Mouse (Mus musculus) liver, embryonic 13.5 days (tissue): ENCODE measurements around the gene Plk3. TPM values are rescaled to one million over a fixed set of nuclear protein-coding genes. Genes with fewer than 3 reads are reported as not detected.

ENCODE experiments used
- ATAC-seq: fragments of 200-750 bp; cut with Nextera tagmentation; 2 replicates; pipeline ENCODE4 v1.8.0; 2017; ENCODE audit warnings: low read depth, mild to moderate bottlenecking, moderate number of reproducible peaks, moderate library complexity
- DNase-seq: peaks from one replicate; pipeline ENCODE4 v3.0.0; 2022
- H3K27ac ChIP-seq: fragments of 300-500 bp; sonication (generic); 2 replicates; pipeline ENCODE4 v1.5.1; 2015; ENCODE audit warnings: moderate library complexity, mild to moderate bottlenecking, inconsistent platforms
- H3K27me3 ChIP-seq: fragments of 300-500 bp; sonication (generic); 2 replicates; pipeline ENCODE4 v1.6.1; 2015; ENCODE audit warnings: mild to moderate bottlenecking, inconsistent platforms
- H3K36me3 ChIP-seq: fragments of 300-500 bp; sonication (generic); 2 replicates; pipeline ENCODE4 v1.6.1; 2015; ENCODE audit warnings: mild to moderate bottlenecking, inconsistent platforms
- H3K4me1 ChIP-seq: fragments of 300-500 bp; sonication (generic); replicated peaks from 2 replicates; pipeline ENCODE4 v1.6.1; 2015; ENCODE audit warnings: inconsistent platforms
- H3K4me2 ChIP-seq: fragments of 300-500 bp; sonication (generic); 2 replicates; pipeline ENCODE4 v1.6.1; 2015; ENCODE audit warnings: inconsistent platforms, mild to moderate bottlenecking, moderate library complexity
- H3K4me3 ChIP-seq: fragments of 300-500 bp; sonication (generic); replicated peaks from 2 replicates; pipeline ENCODE4 v1.5.1; 2015; ENCODE audit warnings: mild to moderate bottlenecking, inconsistent platforms
- H3K9ac ChIP-seq: fragments of 300-500 bp; sonication (generic); 2 replicates; pipeline ENCODE4 v1.6.1; 2015; ENCODE audit warnings: mild to moderate bottlenecking, inconsistent platforms
- H3K9me3 ChIP-seq: fragments of 300-500 bp; sonication (generic); replicated peaks from 2 replicates; pipeline ENCODE4 v1.6.1; 2016; ENCODE audit warnings: inconsistent platforms
- WGBS: fragments of 180-500 bp; shearing (Covaris S2); methylation state at CpG from one replicate; pipeline ENCODE4 v1.1.7; 2015; ENCODE audit not compliant: insufficient replicate concordance; 5-methylcytosine and 5-hydroxymethylcytosine counted together
- polyA plus RNA-seq: library from polyadenylated mRNA; unstranded; fragments of >200 nt; fragmentation: Nextera tagmentation; extraction: Ambion mirVana; gene quantifications from 2 replicates; pipeline ENCODE4 v1.2.1, GENCODE M21; 2015

Gene Plk3
- polyA plus RNA-seq, 1 experiment from 2014 or later, result 1.3 TPM

DNA sequence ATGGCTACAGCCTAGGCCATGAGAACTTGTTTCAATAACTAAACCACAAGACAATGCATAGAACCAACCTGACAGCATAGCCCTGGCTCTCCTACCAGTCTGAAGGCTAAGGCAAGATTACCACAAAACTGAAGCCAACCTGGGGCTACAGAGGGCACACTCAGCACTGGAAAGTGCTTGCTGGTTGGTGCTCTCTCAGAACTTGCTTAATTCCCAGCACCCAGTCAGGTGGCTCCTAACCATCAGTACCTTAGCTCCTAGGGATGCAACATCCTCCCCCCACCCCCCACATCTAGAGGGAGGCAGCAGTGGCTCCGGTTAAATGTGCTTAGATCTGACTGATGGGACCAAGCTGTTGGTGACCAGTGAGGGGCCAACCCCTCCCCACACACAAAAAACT, 17.7 kb upstream of the Plk3 start:
- Histone ChIP-seq H3K27me3 (no peaks in the 10 kb centered on the region), H3K4me2 (no peak overlapping the region), H3K4me1 (peaks cover 33% of the 10 kb centered on the region), H3K9me3 (no peaks in the 10 kb centered on the region), H3K36me3 (peaks cover 64% of the 10 kb centered on the region), H3K27ac (peak overlapping the region; percentile 50), H3K4me3 (no peak overlapping the region), H3K9ac (no peak overlapping the region)
- no peak for ATAC-seq
- 60% methylated on average over 1 of the region's 1 CpGs for WGBS
- DNase-seq, result no peak

DNA sequence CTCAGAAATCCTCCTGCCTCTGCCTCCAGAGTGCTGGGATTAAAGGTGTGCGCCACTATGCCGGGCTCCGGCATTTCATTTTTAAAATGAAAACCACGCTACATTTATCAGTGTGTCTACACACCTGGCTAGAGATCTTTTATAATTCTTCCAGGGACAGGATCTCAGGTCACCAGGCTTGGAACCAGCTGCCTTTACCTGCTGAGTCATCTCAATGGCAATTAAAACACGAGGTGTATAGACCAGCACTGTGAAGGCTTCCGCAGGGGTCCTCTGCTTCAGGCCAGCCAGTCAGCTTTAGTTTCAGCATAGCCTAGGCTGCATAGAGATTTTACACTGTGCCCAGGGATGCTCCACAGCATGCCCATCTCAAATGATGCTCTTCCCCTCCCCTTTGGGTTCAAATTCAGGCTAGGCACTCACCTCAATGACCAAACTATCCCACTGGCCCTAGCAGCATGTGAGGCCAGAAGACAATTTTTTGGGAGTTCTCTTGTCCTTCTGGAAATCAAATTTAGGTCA, 16.5 kb upstream of the Plk3 start:
- H3K27ac ChIP-seq, result peak overlapping the region; percentile 40
- WGBS, result 76% methylated on average over 6 of the region's 6 CpGs
- no peaks in the 10 kb centered on the region for H3K9me3 ChIP-seq
- ATAC-seq (peak; percentile 35), DNase-seq (no peak)
- no peak overlapping the region for H3K4me2 ChIP-seq
- no peak overlapping the region; the same call in 1 of the 2 replicates for H3K9ac ChIP-seq
- H3K4me1 ChIP-seq, result peaks cover 35% of the 10 kb centered on the region
- peaks cover 63% of the 10 kb centered on the region for H3K36me3 ChIP-seq
- no peaks in the 10 kb centered on the region for H3K27me3 ChIP-seq
- H3K4me3 ChIP-seq, result no peak overlapping the region

DNA sequence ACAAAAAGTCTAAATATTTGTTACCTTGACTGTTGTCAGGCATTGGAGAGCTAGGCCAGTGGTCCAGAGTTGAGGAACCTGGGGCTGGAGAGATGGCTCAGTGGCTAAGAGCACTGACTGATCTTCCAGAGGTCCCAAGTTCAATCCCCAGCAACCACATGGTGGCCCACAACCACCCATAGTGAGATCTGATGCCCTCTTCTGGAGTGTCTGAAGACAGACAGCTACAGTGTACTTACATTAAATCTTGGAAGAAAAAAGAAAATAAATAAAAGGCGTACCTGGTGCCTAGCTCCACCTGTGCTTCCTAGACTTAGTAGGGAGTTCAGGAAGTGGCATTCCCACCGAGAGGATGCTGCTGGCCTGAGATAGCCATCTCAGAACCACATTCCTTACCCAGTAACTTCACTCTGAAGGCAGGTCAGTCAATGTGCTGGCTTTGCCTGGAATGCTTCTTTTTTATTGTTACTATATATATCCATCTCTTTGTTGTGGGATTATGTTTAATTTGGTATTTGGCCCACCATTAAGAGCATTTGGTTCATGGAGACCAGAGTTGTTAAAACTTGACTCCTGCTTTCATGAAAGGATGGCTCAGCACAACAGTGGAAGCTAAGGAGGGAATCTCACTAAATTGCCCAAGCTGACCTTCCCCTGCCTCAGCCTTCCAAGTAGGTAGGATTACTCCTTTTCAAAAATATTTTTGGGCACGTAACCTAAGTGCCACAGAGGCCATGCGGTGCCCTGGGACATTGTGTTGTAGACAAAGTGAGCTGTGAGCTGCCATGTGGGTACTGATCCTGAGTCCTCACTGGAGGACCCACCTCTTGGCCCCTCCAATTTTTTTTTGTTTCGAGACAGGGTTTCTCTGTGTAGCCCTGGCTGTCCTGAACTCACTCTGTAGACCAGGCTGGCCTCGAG, 15.8 kb upstream of the Plk3 start:
- DNase-seq (no peak), ATAC-seq (0 out of 2 replicates have a peak, but pooled peaks have one; percentile 9)
- no peaks in the 10 kb centered on the region for H3K27me3 ChIP-seq
- WGBS, result 53% methylated on average over 6 of the region's 6 CpGs
- H3K36me3 ChIP-seq, result peaks cover 55% of the 10 kb centered on the region
- H3K27ac ChIP-seq, result no peak overlapping the region
- no peaks in the 10 kb centered on the region for H3K9me3 ChIP-seq
- H3K4me3 ChIP-seq, result no peak overlapping the region
- no peak overlapping the region for H3K9ac ChIP-seq
- H3K4me2 ChIP-seq, result no peak overlapping the region
- peaks cover 28% of the 10 kb centered on the region for H3K4me1 ChIP-seq

DNA sequence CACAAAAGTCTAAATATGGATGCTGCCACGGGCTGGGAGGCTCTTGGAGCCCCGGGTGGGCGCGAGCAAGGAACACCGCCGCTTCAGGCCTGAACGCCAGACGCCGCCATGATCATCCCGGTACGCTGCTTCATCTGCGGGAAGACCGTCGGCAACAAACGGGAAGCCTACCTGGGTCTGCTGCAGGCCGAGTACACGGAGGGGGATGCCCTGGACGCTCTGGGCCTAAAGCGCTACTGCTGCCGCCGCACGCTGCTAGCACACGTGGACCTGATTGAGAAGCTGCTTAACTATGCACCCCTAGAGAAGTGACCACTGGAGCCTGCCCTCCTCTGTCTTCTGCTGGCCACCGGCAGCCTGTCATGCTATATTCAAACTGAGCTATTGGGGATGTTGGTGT, 15.1 kb upstream of the Plk3 start:
- WGBS, result 70% methylated on average over 24 of the region's 24 CpGs
- H3K4me3 ChIP-seq, result no peak overlapping the region
- no peaks in the 10 kb centered on the region for H3K9me3 ChIP-seq
- H3K27me3 ChIP-seq, result 0 out of 2 replicates have a peak, but pooled peaks cover 4% of the 10 kb centered on the region
- H3K9ac ChIP-seq, result no peak overlapping the region
- peaks cover 21% of the 10 kb centered on the region for H3K4me1 ChIP-seq
- ATAC-seq (no peak), DNase-seq (no peak)
- H3K4me2 ChIP-seq, result no peak overlapping the region
- H3K27ac ChIP-seq, result no peak overlapping the region
- peaks cover 48% of the 10 kb centered on the region for H3K36me3 ChIP-seq

DNA sequence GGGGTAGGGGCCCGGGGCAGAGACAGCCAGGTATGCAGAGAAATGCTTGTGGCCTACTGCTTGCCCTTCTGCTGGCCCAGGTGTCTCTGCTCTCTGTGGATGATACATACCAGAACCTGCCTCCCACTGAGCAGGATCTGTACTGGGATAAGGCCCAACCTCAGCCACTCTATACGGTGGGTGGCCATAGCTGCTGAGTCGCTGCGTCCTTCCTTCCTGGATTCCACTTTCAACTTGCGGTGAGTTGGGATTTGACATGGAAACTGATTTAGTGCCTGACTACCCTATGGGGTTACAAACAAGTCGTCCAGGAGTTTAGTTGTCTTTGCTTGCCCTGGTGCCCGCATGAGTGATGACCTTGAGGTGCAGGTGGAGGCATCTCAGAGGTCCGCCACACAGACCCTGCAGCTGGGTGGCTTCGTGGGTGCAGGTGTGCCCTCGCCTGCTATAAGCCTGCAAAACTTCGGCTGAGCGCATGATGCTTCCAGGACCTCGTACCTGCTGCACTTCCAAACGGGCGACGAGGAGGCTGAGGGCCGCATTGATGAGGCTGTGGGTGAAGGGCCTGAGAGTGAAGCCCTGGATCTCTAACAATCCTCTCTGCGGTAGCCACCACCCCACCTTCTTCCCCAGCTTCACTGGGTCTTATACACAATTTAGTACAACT, 14.4 kb upstream of the Plk3 start:
- Histone ChIP-seq H3K4me2 (no peak overlapping the region), H3K36me3 (peaks cover 42% of the 10 kb centered on the region), H3K9me3 (no peaks in the 10 kb centered on the region), H3K9ac (no peak overlapping the region), H3K4me1 (peaks cover 15% of the 10 kb centered on the region), H3K4me3 (no peak overlapping the region), H3K27ac (no peak overlapping the region), H3K27me3 (0 out of 2 replicates have a peak, but pooled peaks cover 4% of the 10 kb centered on the region)
- 78% methylated on average over 18 of the region's 18 CpGs for WGBS
- DNase-seq (no peak), ATAC-seq (no peak)

DNA sequence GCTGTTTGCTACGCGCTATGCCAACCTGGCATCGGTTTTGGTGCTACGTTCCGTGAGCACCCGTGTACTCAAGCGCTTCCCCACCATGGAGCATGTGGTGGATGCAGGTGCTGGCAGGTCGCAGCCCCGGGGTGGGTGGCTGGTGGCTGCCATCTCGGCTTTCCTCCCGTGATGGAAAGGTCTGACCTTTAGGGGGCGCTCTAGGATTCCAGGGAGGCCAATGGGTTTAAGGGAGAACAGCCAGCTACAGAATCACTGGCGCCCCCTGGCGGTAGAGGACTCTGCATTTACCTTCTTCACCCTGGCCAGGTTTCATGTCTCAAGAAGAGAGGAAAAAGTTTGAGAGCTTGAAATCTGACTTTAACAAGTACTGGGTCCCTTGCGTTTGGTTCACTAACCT, 12.4 kb upstream of the Plk3 start:
- no peak overlapping the region for H3K4me3 ChIP-seq
- no peak overlapping the region for H3K27ac ChIP-seq
- WGBS, result 35% methylated on average over 15 of the region's 15 CpGs
- H3K4me1 ChIP-seq, result 0 out of 2 replicates have a peak, but pooled peaks cover 3% of the 10 kb centered on the region
- peaks cover 23% of the 10 kb centered on the region for H3K36me3 ChIP-seq
- ATAC-seq (peak; percentile 25; the same call in 1 of the 2 replicates), DNase-seq (peak; percentile 83)
- no peaks in the 10 kb centered on the region for H3K9me3 ChIP-seq
- no peak overlapping the region for H3K9ac ChIP-seq
- H3K27me3 ChIP-seq, result peaks cover 16% of the 10 kb centered on the region
- H3K4me2 ChIP-seq, result no peak overlapping the region

DNA sequence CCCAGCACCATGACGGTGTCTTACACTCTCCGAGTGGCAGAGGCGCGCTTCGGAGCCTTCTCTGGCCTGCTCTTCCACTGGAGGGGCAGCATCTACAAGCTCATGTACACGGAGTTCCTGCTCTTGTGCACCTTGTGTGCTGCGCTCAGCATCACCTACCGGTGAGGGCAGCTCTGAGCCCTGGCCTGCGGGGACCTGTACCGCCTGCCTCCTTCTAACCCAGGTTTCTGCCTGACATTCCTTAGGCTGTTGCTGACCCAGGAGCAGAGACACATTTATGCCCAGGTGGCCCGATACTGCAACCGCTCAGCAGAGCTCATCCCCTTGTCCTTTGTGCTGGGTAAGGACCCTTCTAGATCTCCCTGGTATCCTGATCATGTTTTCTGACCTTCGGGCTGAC, 11.5 kb upstream of the Plk3 start:
- H3K4me2 ChIP-seq, result no peak overlapping the region
- no peak overlapping the region for H3K9ac ChIP-seq
- peaks cover 16% of the 10 kb centered on the region for H3K27me3 ChIP-seq
- H3K4me1 ChIP-seq, result 0 out of 2 replicates have a peak, but pooled peaks cover 3% of the 10 kb centered on the region
- 83% methylated on average over 13 of the region's 13 CpGs for WGBS
- no peaks in the 10 kb centered on the region for H3K9me3 ChIP-seq
- H3K36me3 ChIP-seq, result peaks cover 13% of the 10 kb centered on the region
- H3K4me3 ChIP-seq, result no peak overlapping the region
- DNase-seq (no peak), ATAC-seq (no peak)
- no peak overlapping the region for H3K27ac ChIP-seq

DNA sequence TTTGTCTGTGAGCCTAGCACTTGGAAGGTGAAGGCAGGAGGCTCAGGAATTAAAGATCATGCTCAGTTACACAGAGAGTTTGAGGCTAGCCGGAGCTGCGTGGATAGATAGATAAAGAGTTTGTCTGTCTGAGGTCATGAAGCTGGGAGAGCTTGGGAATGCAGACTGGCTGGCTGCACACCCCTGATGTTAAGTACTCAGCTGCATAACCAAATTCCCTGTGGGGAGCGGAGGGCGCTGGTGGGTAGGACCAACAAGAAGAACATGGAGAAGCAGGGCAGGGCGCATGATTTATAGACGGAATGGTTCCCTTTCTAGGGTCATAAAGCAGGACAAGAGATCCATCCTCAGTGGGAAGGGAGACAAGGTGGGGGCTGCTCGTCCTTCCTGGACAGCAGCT, 9.3 kb upstream of the Plk3 start:
- ATAC-seq, result no peak
- Histone ChIP-seq H3K36me3 (no peaks in the 10 kb centered on the region), H3K9me3 (no peaks in the 10 kb centered on the region), H3K4me3 (no peak overlapping the region), H3K27me3 (peaks cover 16% of the 10 kb centered on the region), H3K9ac (no peak overlapping the region), H3K4me2 (no peak overlapping the region), H3K4me1 (peaks cover 17% of the 10 kb centered on the region), H3K27ac (no peak overlapping the region)
- DNase-seq, result no peak
- WGBS, result 56% methylated on average over 7 of the region's 7 CpGs

DNA sequence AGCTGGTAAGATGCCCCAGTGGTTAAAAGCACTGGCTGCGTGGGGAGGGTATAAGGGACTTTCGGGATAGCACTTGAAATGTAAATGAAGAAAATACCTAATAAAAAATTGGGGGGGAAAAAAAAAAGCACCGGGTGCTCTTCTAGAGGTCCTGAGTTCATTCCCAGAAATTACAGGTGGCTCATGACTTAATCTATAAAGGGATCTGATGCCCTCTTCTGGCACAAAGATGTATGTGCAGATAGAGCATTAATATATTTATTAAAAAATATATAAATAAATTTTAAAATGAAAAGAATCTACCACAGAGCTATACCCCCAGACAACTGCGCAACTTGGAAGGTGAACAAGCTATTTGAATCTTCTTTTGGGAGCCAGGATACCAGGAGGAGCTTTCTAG, 6.8 kb upstream of the Plk3 start:
- no peaks in the 10 kb centered on the region for H3K36me3 ChIP-seq
- peaks cover 27% of the 10 kb centered on the region for H3K4me1 ChIP-seq
- H3K9me3 ChIP-seq, result no peaks in the 10 kb centered on the region

DNA sequence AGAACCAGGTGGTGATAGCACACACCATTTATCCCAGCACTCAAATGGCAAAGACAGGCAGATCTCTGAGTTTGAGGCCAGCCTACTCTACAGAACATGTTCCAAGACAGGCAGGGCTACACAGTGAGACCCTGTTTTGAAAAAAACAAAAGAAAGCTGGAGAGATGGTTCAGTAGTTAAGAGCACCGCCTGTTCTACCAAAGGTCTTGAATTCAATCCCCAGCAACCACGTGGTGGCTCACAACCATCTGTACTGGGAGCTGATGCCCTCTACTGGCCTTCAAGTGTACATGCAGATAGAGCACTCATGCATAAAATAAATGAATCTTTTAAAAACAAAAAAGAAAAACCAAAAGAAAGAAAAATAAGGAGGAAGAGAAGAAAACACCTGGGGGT, 5.5 kb upstream of the Plk3 start:
- DNase-seq (peak; percentile 55), ATAC-seq (no peak; the same call in 1 of the 2 replicates)
- H3K27ac ChIP-seq, result peak overlapping the region; percentile 15
- WGBS, result 0% methylated on average over 2 of the region's 2 CpGs
- no peak overlapping the region for H3K9ac ChIP-seq
- H3K9me3 ChIP-seq, result no peaks in the 10 kb centered on the region
- peaks cover 14% of the 10 kb centered on the region for H3K27me3 ChIP-seq
- no peaks in the 10 kb centered on the region for H3K36me3 ChIP-seq
- H3K4me1 ChIP-seq, result peaks cover 40% of the 10 kb centered on the region
- no peak overlapping the region for H3K4me3 ChIP-seq
- no peak overlapping the region for H3K4me2 ChIP-seq

More for the DNA sequence above, 6.8 kb upstream of the Plk3 start:
- no peak for ATAC-seq
- no peak overlapping the region for H3K9ac ChIP-seq
- peaks cover 16% of the 10 kb centered on the region for H3K27me3 ChIP-seq
- H3K4me2 ChIP-seq, result no peak overlapping the region
- no peak for DNase-seq
- H3K4me3 ChIP-seq, result no peak overlapping the region
- H3K27ac ChIP-seq, result no peak overlapping the region
- WGBS, result 31% methylated on average over 4 of the region's 4 CpGs
